Mouse (Mus musculus) heart, adult 11 months (tissue): ENCODE data around the gene Gjb4.

Source experiments
- DNase-seq: peaks from one replicate; pipeline ENCODE4 v3.0.0; 2022

Gene Gjb4

GRCm38 (mm10) chr4:127353951-127354438, at the start of gene Gjb4:
Gene Gjb4, minus strand, starts transcription at chr4:127354081.
- DNase-seq, result no peak

- no peak for DNase-seq
Observed at GRCm38 (mm10) chr4:127402614-127403013, 48.7 kb upstream of the Gjb4 start.

- DNase-seq, result no peak
Observed at GRCm38 (mm10) chr4:127402166-127402565, 48.3 kb upstream of the Gjb4 start.

- peak; percentile 91 for DNase-seq
Observed at GRCm38 (mm10) chr4:127400165-127401145, 46.6 kb upstream of the Gjb4 start.

GRCm38 (mm10) chr4:127395591-127395990, 41.7 kb upstream of the Gjb4 start:
- no peak for DNase-seq

GRCm38 (mm10) chr4:127389645-127390044, 35.8 kb upstream of the Gjb4 start:
- no peak for DNase-seq

GRCm38 (mm10) chr4:127377344-127377743, 23.5 kb upstream of the Gjb4 start:
- DNase-seq, result no peak

GRCm38 (mm10) chr4:127375541-127376177, 21.8 kb upstream of the Gjb4 start:
- DNase-seq, result no peak

- DNase-seq, result no peak
Observed at GRCm38 (mm10) chr4:127374645-127375044, 20.8 kb upstream of the Gjb4 start.

GRCm38 (mm10) chr4:127373491-127373890, 19.6 kb upstream of the Gjb4 start:
- DNase-seq, result no peak

GRCm38 (mm10) chr4:127371546-127371945, 17.7 kb upstream of the Gjb4 start:
- peak; percentile 94 for DNase-seq

GRCm38 (mm10) chr4:127370447-127370846, 16.6 kb upstream of the Gjb4 start:
- DNase-seq, result no peak

GRCm38 (mm10) chr4:127368379-127368973, 14.6 kb upstream of the Gjb4 start:
- DNase-seq, result no peak

- no peak for DNase-seq
Observed at GRCm38 (mm10) chr4:127365834-127366233, 12.0 kb upstream of the Gjb4 start.

- no peak for DNase-seq
Observed at GRCm38 (mm10) chr4:127365433-127365832, 11.6 kb upstream of the Gjb4 start.

- no peak for DNase-seq
Observed at GRCm38 (mm10) chr4:127364431-127364830, 10.6 kb upstream of the Gjb4 start.

- DNase-seq, result no peak
Observed at GRCm38 (mm10) chr4:127363331-127363730, 9.4 kb upstream of the Gjb4 start.

- no peak for DNase-seq
Observed at GRCm38 (mm10) chr4:127362520-127362919, 8.6 kb upstream of the Gjb4 start.

GRCm38 (mm10) chr4:127358018-127358417, 4.1 kb upstream of the Gjb4 start, which contains the start of gene Gjb5:
Gene Gjb5, minus strand, starts transcription at chr4:127358181.
- DNase-seq, result no peak

- DNase-seq, result no peak
Observed at GRCm38 (mm10) chr4:127354506-127355485, 915 bp upstream of the Gjb4 start.

- DNase-seq, result no peak
Observed at GRCm38 (mm10) chr4:127352594-127352993, 1.3 kb downstream of the Gjb4 start.
